Mouse (Mus musculus): ENCODE data around the gene Dennd4b.

DNA sequence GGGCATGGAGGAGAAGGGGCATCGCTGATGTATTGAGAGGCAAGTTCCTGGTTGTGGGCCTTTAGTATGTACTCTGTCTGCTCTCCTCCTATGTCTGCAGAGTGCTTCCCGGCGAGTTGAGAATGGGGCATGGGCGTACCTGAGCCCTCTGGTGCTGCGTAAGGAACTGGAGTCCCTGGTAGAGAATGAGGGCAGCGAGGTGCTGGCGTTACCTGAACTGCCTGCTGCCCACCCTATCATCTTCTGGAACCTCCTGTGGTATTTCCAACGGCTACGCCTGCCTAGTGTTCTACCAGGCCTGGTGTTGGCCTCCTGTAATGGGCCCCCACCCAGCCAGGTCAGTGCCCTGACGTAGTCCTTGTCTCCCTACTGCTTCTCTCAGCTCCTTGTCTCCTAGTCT, 13.2 kb downstream of the Dennd4b start:
- no peak for TF ChIP-seq POLR2AphosphoS5 (IDR thresholded peaks at IDR 0.05; ENCODE audit: insufficient replicate concordance, low read depth, low read length)
- no peak for TF ChIP-seq CTCF (IDR thresholded peaks at IDR 0.05; ENCODE audit: low read depth, low read length)

Measured in G1E (cell line).